Mouse (Mus musculus): ENCODE results near the gene Slc4a4.
"Not testable (repeated sequence)": the region's sequence is repeated elsewhere in the genome, so short reads cannot be mapped to it uniquely, and the experiment has no call there.

Gene Slc4a4

DNA sequence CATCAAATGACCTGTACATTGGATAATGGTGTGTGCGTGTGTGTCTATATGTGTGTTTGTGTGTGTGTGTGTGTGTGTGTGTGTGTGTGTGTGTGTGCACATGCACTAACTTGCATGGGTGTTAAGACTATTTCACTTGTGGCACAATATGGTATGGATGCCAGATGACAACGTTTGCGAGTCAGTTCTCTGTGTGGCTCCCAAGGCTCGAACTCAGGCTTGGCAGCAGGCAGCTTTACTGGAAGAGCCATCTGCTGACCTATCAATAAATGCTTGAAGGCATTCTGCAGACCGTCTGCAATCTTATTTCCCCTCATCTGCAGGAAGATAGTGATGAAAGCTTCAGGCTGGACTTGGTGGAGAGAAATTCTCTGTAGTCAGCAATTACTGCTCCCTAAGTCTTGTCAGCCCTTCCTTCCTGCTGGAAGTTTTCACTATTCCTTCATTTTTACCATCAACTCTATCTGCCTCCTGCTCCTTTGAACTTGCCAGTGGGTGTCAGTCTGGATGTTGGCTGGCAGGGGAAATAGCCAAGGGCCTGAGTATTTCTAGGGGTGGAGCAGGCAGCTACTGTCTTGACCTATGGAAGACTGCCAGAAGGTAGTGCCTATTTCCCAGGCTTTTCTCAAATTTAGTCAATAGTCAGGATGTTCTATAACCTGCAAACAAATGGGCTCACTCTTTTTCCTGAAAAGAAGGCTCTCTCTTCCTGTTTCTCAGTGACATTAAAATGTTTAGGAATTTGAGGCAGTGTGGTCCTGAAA lies 73.9 kb downstream of the Slc4a4 start:
- DNase-seq (ENCODE audit: low spot score in 2 of 2): no peak

DNA sequence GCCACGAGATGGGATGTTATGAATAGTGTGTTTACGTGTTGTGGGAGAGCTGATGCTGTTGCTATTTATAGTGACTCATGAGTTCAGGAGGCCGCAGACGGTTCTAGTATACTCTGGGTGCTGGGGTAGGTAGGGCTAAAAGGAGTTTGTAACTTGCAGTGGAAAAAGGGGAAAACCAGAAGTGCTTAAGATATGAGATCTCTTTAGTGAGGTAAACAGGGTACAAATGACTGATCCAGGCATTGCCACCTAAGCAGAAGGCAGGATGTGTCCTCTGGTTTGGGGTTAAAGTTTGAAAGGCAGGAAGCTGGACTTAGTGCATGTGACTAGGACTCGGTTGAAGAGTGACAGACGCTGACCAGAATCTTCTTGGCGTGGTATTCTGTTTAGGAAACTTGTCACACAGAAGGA lies 74.7 kb downstream of the Slc4a4 start:
- DNase-seq (ENCODE audit: low spot score in 2 of 2): no peak

DNA sequence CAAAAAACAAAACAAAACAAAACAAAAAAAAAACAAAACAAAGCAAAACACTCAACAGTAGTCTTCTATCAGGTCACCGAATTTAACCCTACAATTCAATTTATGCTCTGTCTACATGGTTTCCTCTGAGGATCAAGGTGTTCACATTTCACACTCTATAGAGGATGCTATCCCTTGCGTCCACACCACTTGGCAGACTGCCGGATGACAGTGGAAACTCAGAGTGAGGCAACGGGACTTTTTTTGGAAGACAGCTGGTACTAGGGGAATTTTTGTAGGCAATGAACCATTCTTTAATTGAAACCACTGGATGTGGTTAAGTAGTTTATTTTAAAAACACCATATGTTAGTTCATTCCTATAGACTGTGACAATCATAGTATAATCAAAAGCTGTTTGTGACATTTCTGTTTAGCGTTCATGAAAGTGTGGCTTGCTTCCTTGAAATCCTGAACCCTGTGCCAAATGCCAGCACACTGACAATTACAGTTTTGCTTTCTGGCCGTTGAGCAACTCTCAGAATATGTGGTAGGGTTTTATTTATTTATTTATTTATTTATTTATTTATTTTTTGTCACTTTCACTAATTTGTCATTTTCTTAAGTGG lies 78.2 kb downstream of the Slc4a4 start:
- no peak for DNase-seq (ENCODE audit: low spot score in 2 of 2)

DNA sequence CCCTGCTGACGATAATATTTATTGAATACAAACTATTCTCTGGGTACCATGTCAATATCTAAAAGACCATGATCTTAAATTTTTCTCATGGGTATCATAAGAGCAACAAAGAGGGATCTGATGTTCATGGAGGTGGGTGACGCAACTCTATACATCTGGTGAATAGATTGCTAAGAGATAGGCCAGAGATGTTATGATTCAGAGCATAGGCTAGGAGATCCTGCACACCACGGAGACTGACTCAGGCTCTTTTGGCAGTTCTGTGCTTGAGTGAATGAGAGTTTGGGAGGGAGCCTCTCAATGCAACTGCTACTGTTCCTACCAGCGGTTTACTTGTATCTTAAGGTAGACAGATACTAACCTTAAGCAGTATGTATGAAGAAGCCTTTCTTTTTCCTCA lies 79.9 kb downstream of the Slc4a4 start:
- no peak for DNase-seq (ENCODE audit: low spot score in 2 of 2)

DNA sequence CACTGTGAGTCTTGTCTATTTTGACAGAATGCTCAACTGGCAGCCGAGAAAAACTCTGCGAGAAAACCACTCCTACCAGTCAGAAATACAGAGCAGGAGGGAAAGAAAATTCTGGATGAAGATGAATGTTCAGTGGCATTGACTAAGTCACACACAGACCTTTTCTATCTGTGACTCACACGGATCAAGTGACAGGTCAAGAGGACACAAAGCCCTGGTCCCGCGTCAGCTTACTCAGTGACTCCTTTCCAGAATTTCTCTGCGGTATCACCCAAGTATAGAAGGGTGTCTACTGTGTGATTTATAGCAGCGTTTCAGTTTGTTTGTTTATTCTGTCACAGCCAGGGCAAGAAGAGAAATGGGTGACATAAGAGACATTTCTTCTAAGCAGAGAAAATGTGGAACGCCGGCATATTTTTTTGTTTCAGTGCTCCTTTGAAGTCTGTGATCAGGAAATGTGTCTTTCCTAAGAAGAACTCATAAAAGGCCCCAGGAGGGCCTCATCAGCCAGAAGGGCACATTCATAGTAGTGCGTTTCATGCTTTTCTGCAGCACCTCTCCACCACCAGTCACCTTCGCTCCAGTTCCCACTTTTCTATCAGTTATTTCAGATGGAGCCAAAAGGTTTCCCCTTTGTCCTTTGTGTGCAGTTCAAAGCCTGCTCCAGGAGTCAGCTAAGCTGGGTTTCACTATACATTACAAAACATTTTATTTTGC lies 82.5 kb downstream of the Slc4a4 start:
- DNase-seq (ENCODE audit: low spot score in 2 of 2): no peak

DNA sequence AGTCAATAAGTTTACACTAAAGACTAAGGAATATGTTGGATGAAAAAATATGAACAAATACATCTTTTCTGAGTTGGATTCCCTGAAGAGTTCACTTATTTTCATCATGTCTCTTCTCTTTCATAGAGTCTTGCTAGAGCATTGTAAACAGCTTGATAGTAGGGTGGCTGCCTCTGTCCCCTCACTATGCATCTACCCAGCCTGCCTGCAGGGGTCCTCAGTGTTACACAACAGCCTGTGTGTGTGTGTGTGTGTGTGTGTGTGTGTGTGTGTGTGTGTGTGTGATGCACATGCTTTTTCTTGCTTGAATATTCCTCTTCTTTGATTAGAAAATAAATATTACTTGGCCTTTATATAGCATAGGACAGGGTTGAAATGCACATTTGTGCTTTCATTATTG lies 84.9 kb downstream of the Slc4a4 start:
- no peak for DNase-seq (ENCODE audit: low spot score in 2 of 2)

DNA sequence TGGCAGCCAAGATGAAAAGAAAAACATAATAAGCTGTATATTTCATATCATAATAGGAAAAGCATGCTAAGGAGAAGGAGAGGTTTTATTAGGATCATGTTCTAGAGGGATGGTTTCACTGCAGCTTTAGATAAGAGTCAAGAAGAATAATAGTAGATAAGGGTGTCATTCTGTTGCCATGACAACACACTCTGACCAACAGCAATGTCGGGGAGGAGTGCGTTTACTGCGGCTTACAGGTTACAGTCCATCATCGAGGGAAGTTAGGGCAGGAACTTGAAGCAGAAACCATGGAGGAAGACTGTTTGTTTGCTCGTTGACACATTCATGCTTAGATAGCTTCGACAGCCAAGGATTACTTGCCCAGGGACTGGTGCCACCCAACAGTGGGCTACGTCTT lies 85.7 kb downstream of the Slc4a4 start:
- DNase-seq (ENCODE audit: low spot score in 2 of 2): no peak

DNA sequence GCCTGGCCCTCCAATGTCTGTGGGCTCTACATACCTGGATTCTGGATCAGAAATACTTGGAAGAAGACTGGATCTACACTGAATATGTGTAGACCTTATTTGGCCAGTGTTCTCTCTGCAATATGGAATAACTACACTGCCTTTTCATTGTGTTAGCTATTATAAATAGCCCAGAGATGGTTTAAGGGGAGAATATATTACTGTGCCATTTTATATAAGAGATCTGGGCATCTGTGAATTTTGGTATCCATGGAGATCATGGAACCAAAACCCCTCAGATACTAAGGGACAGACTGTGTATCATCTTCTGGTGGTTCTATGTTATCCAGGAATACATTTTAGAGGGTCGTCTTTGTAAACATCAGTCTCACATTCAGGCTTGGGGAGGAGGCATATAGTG lies 86.5 kb downstream of the Slc4a4 start:
- no peak for DNase-seq (ENCODE audit: low spot score in 2 of 2)

DNA sequence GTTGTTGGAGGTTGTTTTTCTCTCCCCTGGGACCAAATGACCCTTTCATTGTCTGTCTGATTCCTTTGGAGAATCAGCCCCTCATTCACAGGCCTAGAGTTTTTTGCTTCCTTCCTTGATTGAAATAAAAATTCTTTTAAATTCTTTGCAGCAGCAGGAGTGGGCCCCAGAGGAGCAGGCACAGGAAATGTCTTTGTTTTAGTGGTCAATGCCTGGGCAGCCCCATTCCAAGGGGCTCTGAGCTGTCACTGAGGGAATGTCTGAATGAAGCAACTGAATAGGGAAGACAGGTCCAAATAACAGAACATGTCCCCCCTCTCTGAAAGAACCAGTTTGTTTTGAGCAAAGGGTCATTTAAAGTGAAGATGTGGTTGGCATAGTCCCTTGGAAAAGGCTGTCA lies 89.1 kb downstream of the Slc4a4 start:
- no peak for DNase-seq (ENCODE audit: low spot score in 2 of 2)

DNA sequence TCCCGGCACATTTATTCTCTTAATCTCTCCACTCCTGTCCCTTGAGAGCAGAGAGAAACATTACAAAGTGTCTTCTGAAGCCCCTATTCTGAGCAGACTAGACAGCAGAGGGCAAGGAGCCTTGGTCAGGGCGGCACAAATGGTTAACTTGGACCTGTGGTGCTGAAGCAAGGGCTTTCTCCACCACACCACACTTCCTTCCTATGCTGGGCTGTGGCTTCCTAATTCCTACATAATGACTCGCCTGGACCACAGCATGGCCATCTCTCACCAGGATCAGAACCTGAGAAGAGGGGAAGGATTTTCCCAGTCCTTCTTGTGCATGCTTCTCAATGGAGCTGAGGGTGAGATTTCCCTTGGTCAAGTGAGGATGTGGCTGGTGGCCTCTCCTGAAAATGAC lies 89.8 kb downstream of the Slc4a4 start:
- DNase-seq (ENCODE audit: low spot score in 2 of 2): no peak

DNA sequence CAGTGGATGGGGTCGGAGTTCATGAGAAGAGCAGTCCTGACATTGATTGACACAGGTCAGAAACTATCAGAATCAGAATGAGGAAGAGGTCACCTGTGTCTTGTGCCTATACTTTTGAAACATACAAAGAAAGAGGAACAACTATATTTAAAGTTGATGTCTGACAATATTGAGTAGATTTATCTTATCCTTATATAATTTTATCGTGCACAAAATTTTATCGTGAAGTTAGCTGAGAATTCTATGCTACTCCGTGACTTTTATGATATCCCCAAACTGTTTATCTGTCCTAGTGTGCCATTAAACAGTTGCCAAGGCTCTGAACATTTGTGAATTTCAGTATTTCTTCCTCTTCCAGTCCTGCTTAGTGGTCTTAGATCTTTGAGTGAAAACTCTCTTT lies 94.1 kb downstream of the Slc4a4 start:
- DNase-seq (ENCODE audit: low spot score in 2 of 2): no peak

DNA sequence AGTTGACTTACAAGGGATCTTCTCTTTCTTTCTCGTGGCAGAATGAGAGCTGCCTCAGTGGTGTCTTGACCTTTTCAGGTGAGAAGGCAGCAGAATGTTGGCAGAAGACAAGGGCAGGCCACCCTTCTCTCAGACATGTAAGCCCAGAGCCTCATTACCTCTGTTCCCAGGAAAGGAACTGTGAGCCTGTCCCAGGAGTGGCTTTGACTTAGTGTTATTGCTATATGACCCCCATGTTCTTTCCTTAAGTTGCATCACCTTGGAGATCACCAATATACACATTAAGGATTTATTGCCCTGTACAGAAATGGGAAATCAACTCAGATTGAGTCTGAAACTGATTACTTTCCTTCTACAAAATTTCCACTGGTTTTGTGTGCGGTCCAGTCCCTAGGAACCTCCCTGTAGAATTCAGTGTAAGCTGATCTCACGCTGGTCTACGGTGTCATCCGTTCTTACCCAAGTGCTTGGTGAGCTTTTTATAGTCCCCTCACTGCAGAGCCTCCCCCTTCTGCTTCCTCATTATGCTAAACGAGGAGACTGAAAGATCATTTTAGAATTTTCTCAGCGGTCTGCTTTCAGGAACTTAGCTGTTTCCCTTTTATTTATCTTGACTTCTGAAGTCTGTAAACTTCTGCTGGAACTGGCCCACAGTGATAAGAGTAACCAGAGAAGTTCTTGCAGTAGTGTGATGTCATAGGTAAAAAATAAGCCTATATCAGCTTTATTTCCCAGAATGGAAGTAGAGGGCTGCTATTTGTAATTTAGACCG lies 94.8 kb downstream of the Slc4a4 start:
- no peak for DNase-seq (ENCODE audit: low spot score in 2 of 2)

DNA sequence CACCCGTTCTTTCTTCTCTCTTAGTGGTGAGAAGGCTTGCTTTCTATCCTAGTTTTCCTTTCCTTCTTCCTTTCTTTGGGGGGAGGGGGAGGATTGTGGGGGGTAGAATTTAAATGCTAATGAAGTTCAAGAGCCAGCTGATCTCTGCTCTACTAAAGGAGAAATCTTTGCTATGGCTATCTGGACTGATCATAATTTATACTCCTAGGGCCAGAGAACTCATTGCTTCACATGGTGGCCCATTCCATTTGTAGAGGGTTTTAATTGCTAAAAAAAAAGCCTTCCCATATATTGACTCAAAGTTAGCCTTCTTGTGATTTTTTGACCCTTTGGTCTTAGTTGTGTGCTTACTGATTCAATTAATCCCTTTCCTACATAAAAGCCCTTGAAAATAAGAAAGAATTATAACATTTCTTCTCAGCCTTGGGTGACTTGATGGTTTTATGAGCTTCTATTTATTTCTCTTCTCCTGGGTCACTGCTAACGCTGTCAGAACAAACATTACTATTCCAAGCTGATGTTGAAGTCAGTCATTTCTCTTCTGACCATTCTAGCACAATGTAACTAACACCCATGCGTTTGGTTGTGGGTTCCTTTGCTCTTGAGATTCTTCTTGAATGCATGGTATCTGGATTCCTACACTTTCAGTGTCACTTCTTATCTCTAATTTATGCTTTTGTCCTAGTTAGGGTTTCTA lies 95.6 kb downstream of the Slc4a4 start:
- no peak for DNase-seq (ENCODE audit: low spot score in 2 of 2)

DNA sequence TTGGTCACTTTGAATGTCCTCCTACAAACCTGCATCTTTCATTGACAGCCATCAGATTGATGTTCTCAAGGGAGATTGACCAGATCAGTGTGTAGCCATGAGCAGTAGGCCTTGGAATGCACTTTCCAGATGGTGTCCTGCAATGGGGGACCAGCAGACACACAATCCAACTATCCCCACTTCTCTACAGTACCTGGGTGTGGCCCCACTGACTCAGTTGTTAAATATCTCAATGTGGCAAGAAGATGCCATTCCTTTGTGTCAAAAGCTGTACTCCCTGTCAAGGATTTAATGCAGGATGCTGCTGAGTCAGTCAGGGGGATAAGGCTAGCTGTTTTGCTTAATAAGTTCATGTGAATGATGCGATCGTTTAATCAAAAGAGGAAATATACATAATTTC lies 96.6 kb downstream of the Slc4a4 start:
- no peak for DNase-seq (ENCODE audit: low spot score in 2 of 2)

DNA sequence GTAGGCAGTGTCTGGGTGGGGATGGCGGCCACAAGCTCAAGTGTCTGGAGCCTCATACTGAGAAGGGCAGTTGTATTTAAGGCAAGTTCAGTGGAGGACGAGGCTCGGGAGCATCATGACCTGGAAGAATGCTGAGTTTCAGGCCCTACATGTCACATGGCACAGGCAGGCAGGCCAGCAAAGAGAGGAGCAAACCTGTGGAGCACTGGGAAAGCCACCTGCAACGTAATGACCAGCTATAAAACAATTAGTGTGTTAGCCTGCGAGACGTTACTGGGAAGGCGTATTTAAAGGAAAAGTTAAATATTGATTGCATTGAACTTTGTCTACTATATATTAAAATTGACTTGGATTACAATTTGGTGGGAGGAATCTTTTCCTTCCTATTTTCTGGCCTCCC lies 97.0 kb downstream of the Slc4a4 start:
- DNase-seq (ENCODE audit: low spot score in 2 of 2): no peak

DNA sequence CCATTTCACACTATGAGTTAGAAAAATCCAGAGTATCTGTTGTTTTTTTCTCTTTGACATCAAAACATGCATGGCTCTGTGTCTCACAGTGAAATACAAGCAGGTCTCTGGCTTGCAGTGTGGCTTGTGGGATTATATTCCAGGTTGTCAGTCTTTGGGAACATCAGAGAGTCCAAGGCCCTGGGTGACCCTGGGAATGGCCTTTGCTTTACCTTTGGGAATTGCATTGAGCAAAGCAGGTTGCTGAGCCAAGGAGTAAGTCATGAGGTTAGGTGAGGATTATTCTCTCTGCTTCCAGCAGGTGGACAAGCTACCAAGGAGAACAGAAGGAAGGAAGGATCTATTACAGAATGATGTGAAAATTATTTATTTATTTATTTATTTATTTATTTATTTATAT lies 102.4 kb downstream of the Slc4a4 start:
- no peak for DNase-seq (ENCODE audit: low spot score in 2 of 2)

DNA sequence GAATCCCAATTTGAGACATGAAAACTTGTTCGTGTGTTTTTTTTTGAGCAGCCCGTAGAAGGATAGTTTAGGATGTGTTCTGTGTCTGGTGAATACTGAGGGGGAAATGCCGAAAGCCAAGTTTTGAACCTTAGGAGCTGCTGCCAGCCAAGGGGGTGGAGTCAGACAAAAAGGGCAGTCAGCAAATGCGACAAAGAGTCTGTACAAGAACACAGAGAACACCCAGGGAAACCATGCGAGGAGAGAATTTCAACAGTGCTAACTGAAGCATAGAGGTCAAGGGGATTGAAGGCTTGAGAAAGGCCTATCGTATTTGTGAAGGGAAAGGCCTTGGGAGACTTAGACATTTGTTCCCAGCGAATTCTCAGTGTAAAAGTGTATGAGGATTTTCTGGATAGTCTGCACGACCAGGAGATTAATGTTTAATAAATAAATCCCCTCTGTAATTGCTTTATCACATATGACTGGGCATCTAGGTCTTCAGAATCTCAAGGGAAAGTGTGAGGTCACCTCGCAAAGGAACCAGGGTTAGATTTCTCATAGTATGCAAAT lies 103.7 kb downstream of the Slc4a4 start:
- DNase-seq (ENCODE audit: low spot score in 2 of 2): no peak

DNA sequence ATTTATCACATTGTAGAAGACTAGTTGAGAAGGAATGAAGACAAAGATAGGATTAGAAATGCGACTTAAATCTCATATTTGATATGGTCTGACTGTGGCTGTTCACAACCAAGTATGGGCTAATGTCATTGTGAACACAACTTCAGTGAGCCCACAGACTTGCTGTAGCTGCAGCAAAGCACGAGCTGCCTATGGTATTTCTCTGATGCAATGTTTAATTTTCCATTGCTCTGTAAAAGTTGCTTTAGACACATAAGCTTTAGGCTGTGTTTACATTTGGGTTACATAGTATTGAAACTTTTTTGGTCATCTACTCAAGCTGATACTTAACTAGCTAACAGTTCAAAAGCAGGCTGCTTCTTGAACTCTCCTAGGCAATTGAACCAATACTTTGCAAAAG lies 104.7 kb downstream of the Slc4a4 start:
- DNase-seq (ENCODE audit: low spot score in 2 of 2): not testable (repeated sequence)

DNA sequence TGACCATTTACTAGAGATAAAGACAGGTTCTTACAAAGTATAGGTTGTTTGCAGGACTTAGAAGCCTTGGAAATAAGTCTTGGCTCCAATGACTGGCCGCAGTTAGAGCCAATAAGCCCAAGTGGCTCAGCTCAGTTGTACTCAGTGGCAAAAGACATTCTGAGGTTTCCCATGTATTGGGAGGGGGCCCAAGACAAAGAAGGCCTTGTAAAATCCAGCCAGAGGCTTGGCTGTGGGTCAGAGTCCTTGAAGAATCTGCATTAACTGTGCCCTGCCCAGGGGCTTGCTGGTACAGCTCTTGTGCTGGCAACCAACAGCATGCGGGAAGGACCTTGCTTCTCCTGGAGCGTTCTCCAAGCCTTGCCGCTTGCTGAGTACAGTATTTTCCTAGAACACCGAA lies 107.9 kb downstream of the Slc4a4 start:
- DNase-seq (ENCODE audit: low spot score in 2 of 2): no peak

DNA sequence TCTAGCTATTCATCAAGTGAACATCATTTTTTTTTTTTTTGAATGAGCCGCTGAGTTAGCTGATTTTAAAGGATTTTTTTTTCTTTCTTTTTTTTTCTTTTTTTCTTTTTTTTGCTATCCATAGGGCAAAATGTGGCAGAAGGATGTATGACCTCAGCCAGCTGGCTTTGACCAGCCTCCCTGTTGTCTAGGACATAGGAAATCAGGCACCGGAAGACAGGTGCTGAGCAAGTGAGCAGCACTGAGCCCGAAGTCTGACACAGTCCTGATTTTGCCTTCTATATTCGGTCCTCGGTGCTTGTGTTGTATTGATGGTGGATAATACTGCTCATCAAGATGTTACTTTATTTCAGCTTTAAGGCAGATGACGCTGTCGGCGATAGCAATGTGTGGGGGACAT lies 109.6 kb downstream of the Slc4a4 start:
- DNase-seq (ENCODE audit: low spot score in 2 of 2): no peak

DNA sequence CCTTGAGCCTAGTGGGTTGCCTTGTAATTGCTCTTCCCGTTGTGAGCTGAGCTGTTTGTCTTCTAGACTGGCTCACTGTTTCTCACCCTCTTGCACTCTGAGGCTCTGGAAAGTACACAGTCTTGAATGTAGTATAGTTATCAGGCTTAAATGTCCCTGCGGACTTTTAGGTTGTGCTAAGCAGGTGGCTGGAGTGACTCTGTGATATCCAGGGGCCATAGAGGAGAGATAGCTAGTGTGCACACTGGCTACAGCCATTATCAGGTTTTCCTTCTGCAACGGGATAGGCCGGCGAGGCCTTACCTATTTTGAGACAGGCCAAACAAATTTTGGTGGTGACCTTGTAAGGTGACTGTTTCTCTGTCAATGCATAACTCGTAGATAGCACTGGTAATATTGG lies 110.7 kb downstream of the Slc4a4 start:
- no peak for DNase-seq (ENCODE audit: low spot score in 2 of 2)

DNA sequence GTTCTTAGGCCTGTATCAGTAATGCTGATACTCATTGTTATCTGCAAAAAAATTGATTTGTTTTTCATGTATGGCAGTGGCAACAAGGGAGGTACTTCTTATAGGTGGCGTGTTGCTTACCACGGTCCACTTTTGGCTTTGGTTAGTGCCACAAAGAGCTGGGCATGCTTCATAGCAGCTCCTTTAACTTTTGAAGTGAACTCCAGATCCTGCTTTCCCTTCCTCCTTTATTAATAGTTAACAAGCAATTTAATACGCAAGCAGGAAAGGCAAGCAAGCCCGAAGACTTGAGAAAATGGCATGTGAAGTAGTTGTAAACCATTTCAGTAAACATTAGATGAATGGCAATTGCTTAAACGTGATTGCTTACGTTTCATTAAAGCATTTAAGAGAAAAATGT lies 113.2 kb downstream of the Slc4a4 start:
- DNase-seq (ENCODE audit: low spot score in 2 of 2): no peak
